Mouse (Mus musculus) midbrain, postnatal 0 days (tissue): ENCODE results near the gene Adarb1. TPM values are rescaled to one million over a fixed set of nuclear protein-coding genes. Genes with fewer than 3 reads are reported as not detected.

Source experiments
- ATAC-seq: fragments of 200-750 bp; cut with Nextera tagmentation; 2 replicates; pipeline ENCODE4 v1.8.0; 2017; ENCODE audit warnings: moderate number of reproducible peaks, mild to moderate bottlenecking, moderate TSS enrichment, moderate library complexity; ENCODE audit not compliant: low FRiP score
- DNase-seq: peaks from one replicate; pipeline ENCODE4 v3.0.0-alpha.2; 2015; ENCODE audit warnings: low spot score
- H3K27ac ChIP-seq: fragments of 300-500 bp; sonication (generic); 2 replicates; pipeline ENCODE4 v1.5.1; 2014; ENCODE audit warnings: low read depth, mild to moderate bottlenecking, low read length, mixed read lengths
- H3K27me3 ChIP-seq: fragments of 300-500 bp; sonication (generic); 2 replicates; pipeline ENCODE4 v1.6.1; 2014; ENCODE audit warnings: low read length, control low read depth, mixed read lengths; ENCODE audit not compliant: insufficient read depth
- H3K36me3 ChIP-seq: fragments of 300-500 bp; sonication (generic); 2 replicates; pipeline ENCODE4 v1.6.1; 2014; ENCODE audit warnings: low read length, control low read depth, mixed read lengths; ENCODE audit not compliant: insufficient read depth
- H3K4me1 ChIP-seq: fragments of 300-500 bp; sonication (generic); 2 replicates; pipeline ENCODE4 v1.6.1; 2014; ENCODE audit warnings: mild to moderate bottlenecking, control low read depth, antibody characterized with exemption, low read length, mixed read lengths; ENCODE audit not compliant: insufficient read depth
- H3K4me2 ChIP-seq: fragments of 300-500 bp; sonication (generic); 2 replicates; pipeline ENCODE4 v1.6.1; 2014; ENCODE audit warnings: low read depth, mild to moderate bottlenecking, low read length, mixed read lengths; ENCODE audit not compliant: poor library complexity, severe bottlenecking
- H3K4me3 ChIP-seq: fragments of 300-500 bp; sonication (generic); 2 replicates; pipeline ENCODE4 v1.5.1; 2014; ENCODE audit warnings: low read depth, mild to moderate bottlenecking, low read length, moderate library complexity
- H3K9ac ChIP-seq: fragments of 300-500 bp; sonication (generic); replicated peaks from 2 replicates; pipeline ENCODE4 v1.6.1; 2014; ENCODE audit warnings: mild to moderate bottlenecking, low read length, moderate library complexity, mixed read lengths; ENCODE audit not compliant: poor library complexity, severe bottlenecking
- H3K9me3 ChIP-seq: fragments of 300-500 bp; sonication (generic); 2 replicates; pipeline ENCODE4 v1.6.1; 2016; ENCODE audit warnings: low read length, control low read depth
- CTCF ChIP-seq: IDR thresholded peaks from 2 replicates; pipeline ENCODE4 v1.5.1; 2016; ENCODE audit warnings: antibody characterized with exemption, mild to moderate bottlenecking
- whole genome bisulfite sequencing: fragments of 180-500 bp; shearing (Covaris S2); extraction: QIAGEN DNeasy Blood & Tissue Kit; methylation state at CpG from one replicate; pipeline ENCODE4 v1.1.7; 2014; 5-methylcytosine and 5-hydroxymethylcytosine counted together
- polyA plus RNA-seq: library from polyadenylated mRNA; unstranded; fragments of >200 nt; fragmentation: Nextera tagmentation; extraction: Ambion mirVana; gene quantifications from 2 replicates; pipeline ENCODE4 v1.2.1, GENCODE M21; 2015
- total RNA-seq: library from RNA; depleted of rRNA; stranded (reverse); fragments of >200 nt; gene quantifications from 2 replicates; pipeline ENCODE4 v1.2.3, GENCODE M21; 2014

The Adarb1 gene
- total and polyA plus RNA-seq, 2 experiments from 2014 or later: 16.1 to 50.4 TPM

GRCm38 (mm10) chr10:77440286-77440685, 22.2 kb upstream of the Adarb1 start:
- DNase-seq (no peak), ATAC-seq (no peak)
- no peak overlapping the region for H3K4me2 ChIP-seq
- H3K27ac ChIP-seq: no peak overlapping the region
- TF ChIP-seq CTCF: no peak
- no peaks in the 10 kb centered on the region for H3K4me1 ChIP-seq
- WGBS: 64% methylated on average over 6 of the region's 6 CpGs
- H3K4me3 ChIP-seq: no peak overlapping the region
- H3K9me3 ChIP-seq: no peaks in the 10 kb centered on the region; the same call in 1 of the 2 replicates
- no peaks in the 10 kb centered on the region for H3K27me3 ChIP-seq
- no peaks in the 10 kb centered on the region for H3K36me3 ChIP-seq
- no peak overlapping the region for H3K9ac ChIP-seq

GRCm38 (mm10) chr10:77439026-77439425, 21.0 kb upstream of the Adarb1 start:
- 90% methylated on average over 3 of the region's 3 CpGs for WGBS
- TF ChIP-seq CTCF: no peak
- Histone ChIP-seq H3K36me3 (no peaks in the 10 kb centered on the region), H3K9me3 (no peaks in the 10 kb centered on the region), H3K27ac (no peak overlapping the region), H3K27me3 (no peaks in the 10 kb centered on the region), H3K4me1 (no peaks in the 10 kb centered on the region), H3K9ac (no peak overlapping the region), H3K4me2 (no peak overlapping the region), H3K4me3 (no peak overlapping the region)
- no peak for DNase-seq
- ATAC-seq: no peak

- Histone ChIP-seq H3K9ac (no peak overlapping the region), H3K4me3 (no peak overlapping the region), H3K4me1 (no peaks in the 10 kb centered on the region), H3K4me2 (no peak overlapping the region), H3K27me3 (no peaks in the 10 kb centered on the region), H3K9me3 (no peaks in the 10 kb centered on the region), H3K27ac (no peak overlapping the region), H3K36me3 (no peaks in the 10 kb centered on the region)
- 76% methylated on average over 1 of the region's 1 CpGs for WGBS
- TF ChIP-seq CTCF: no peak
- no peak for ATAC-seq
- no peak for DNase-seq
These were observed 20.0 kb upstream of the Adarb1 start for GRCm38 (mm10) chr10:77438021-77438420.

DNA sequence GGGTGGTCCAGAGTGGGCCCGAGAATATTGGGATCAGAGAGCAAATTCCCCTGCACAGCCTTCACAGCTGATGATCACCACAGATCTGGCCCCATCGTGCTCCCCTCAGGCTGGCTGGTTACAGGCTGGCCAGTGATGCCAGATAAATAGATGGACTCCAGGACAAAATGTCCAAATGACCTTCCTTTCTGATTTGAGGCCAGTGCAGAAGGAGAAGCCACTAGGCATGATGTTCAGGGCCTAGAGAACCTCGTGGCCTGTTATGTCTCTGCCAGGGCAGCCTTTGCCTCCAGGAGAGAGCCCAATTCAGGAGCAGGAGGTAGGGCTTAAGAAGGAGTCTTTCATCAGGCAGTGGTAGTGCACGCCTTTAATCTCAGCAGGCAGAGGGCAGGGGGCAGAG, 17.3 kb upstream of the Adarb1 start:
- 68% methylated on average over 4 of the region's 4 CpGs for WGBS
- Histone ChIP-seq H3K27me3 (no peaks in the 10 kb centered on the region), H3K4me3 (no peak overlapping the region), H3K27ac (no peak overlapping the region), H3K4me2 (no peak overlapping the region), H3K36me3 (no peaks in the 10 kb centered on the region), H3K9ac (no peak overlapping the region), H3K9me3 (no peaks in the 10 kb centered on the region), H3K4me1 (no peaks in the 10 kb centered on the region)
- no peak for TF ChIP-seq CTCF
- no peak for ATAC-seq
- no peak for DNase-seq

DNA sequence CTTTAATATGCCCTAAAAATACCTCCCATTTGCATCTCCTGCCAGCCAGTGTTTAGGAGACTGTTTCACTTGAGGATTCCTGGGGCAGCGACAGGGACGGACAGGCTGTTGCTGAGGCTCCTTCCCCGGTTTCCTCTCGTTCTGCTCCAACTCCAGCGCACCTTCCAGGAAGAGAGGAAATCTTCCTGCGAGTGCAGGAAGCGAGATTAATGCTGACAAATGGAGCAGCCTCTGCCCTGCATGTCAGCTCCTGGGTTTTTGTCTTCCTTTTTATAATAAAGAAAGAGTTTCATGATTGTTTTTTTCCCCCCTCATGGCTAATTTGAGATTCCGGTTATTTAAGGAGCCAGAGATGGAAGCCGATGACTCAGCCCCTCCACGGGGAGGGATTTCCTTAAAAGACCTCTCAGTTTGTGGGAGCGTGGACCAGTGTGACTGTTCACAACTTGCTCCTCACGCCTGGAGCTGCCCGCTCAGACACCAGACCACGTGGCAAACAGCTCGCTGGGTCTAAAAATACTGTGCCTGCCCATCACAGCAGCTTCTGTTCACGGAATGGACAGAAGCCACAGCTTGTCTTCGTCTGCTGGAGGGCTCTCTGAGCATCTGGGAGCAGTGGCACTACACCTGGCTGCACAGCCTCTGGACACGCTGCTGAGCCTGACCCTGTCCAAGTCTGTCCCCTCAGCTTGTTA, 16.5 kb upstream of the Adarb1 start:
- Histone ChIP-seq H3K9me3 (no peaks in the 10 kb centered on the region), H3K4me3 (no peak overlapping the region), H3K4me2 (peak overlapping the region; percentile 16; the same call in 1 of the 2 replicates), H3K4me1 (no peaks in the 10 kb centered on the region), H3K36me3 (no peaks in the 10 kb centered on the region), H3K9ac (no peak overlapping the region), H3K27ac (no peak overlapping the region), H3K27me3 (no peaks in the 10 kb centered on the region)
- ATAC-seq (no peak), DNase-seq (peak; percentile 40)
- TF ChIP-seq CTCF: no peak
- WGBS: 38% methylated on average over 18 of the region's 18 CpGs

DNA sequence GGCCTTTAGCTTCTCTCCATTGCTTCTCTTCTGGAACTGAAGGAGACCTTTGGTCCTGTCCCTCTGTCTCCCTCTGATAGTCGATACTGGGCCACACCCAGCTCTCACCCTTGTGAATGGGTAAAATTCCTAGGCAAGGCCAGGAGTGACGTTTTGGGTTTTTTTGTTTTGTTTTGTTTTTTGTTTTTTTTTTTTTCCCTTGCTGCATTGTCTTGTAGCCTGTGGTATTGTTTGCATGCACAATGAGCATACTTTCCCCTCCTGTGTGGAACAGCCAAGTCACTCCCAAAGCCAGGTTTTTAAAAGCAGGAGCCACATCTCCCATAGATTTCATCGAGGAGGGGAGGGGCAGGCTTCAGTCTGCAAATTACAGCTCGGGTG, 16.0 kb upstream of the Adarb1 start:
- Histone ChIP-seq H3K9me3 (no peaks in the 10 kb centered on the region), H3K4me2 (peak overlapping the region; percentile 16; the same call in 1 of the 2 replicates), H3K27ac (0 out of 2 replicates have a peak overlapping the region, but pooled peaks have one; percentile 0), H3K36me3 (no peaks in the 10 kb centered on the region), H3K27me3 (no peaks in the 10 kb centered on the region), H3K4me1 (no peaks in the 10 kb centered on the region), H3K4me3 (no peak overlapping the region), H3K9ac (no peak overlapping the region)
- no peak for TF ChIP-seq CTCF
- WGBS: 36% methylated on average over 4 of the region's 4 CpGs
- ATAC-seq (no peak), DNase-seq (no peak)
